Mouse (Mus musculus) C2C12 (cell line): ENCODE measurements at regions not wholly inside any gene's neighbourhood (a gene's known extent, or its start where the extent isn't known, plus 50 kb on each side); places are given as distances from the start of the nearest gene placed in this dataset.

Experiments
- H3K27me3 ChIP-seq: one replicate; pipeline ENCODE4 v1.6.1; 2011; ENCODE audit not compliant: control insufficient read depth, insufficient read depth, insufficient read length
- H3K36me3 ChIP-seq: one replicate; pipeline ENCODE4 v1.6.1; 2011; ENCODE audit not compliant: control insufficient read depth, insufficient read depth
- H3K4me3 ChIP-seq: one replicate; pipeline ENCODE4 v1.5.1; 2011; ENCODE audit warnings: mild to moderate bottlenecking, control low read depth; ENCODE audit not compliant: poor library complexity, insufficient read depth, severe bottlenecking
- H3K79me2 ChIP-seq: one replicate; pipeline ENCODE4 v1.6.1; 2011; ENCODE audit not compliant: control insufficient read depth, insufficient read depth
- H3K79me3 ChIP-seq: one replicate; pipeline ENCODE4 v1.6.1; 2011; ENCODE audit warnings: low read depth, control low read depth
- H3ac ChIP-seq: one replicate; pipeline ENCODE3; 2011; ENCODE audit warnings: low read depth; ENCODE audit not compliant: control insufficient read depth, insufficient read length
- CEBPB ChIP-seq: IDR thresholded peaks from one replicate; pipeline ENCODE4 v1.6.1; 2011; ENCODE audit warnings: low read depth, mild to moderate bottlenecking, control low read depth, moderate library complexity
- CTCF ChIP-seq: IDR thresholded peaks from one replicate; pipeline ENCODE4 v1.5.1; 2011; ENCODE audit not compliant: control insufficient read depth, insufficient read depth, insufficient read length
- FOSL1 ChIP-seq: IDR thresholded peaks from one replicate; pipeline ENCODE4 v1.8.0; 2011; ENCODE audit warnings: mild to moderate bottlenecking, low read length; ENCODE audit not compliant: poor library complexity, insufficient read depth, severe bottlenecking
- MAX ChIP-seq: IDR thresholded peaks from one replicate; pipeline ENCODE4 v1.6.1; 2011; ENCODE audit warnings: mild to moderate bottlenecking, control low read depth
- MYOD1 ChIP-seq: IDR thresholded peaks from one replicate; pipeline ENCODE4 v1.6.1; 2011; ENCODE audit warnings: low read depth; ENCODE audit not compliant: control insufficient read depth, insufficient read length
- MYOG ChIP-seq: IDR thresholded peaks from one replicate; pipeline ENCODE4 v1.6.1; 2011; ENCODE audit not compliant: control insufficient read depth, insufficient read length; ENCODE audit errors: extremely low read depth
- USF1 ChIP-seq: IDR thresholded peaks from one replicate; pipeline ENCODE4 v1.6.1; 2011; ENCODE audit warnings: low read depth, mild to moderate bottlenecking, control low read depth, moderate library complexity

GRCm38 (mm10) chr5:100992365-100992764 is 146.9 kb downstream of the Gpat3 start:
- H3ac ChIP-seq: no peak overlapping the region
- H3K79me3 ChIP-seq: no peaks in the 10 kb centered on the region
- no peaks in the 10 kb centered on the region for H3K79me2 ChIP-seq
- no peak overlapping the region for H3K4me3 ChIP-seq
- no peak for TF ChIP-seq USF1
- TF ChIP-seq MYOD1: no peak
- TF ChIP-seq CEBPB: no peak
- TF ChIP-seq FOSL1: no peak
- no peak for TF ChIP-seq MAX
- no peak for TF ChIP-seq MYOG
- no peak for TF ChIP-seq CTCF
- H3K36me3 ChIP-seq: no peaks in the 10 kb centered on the region
- no peaks in the 10 kb centered on the region for H3K27me3 ChIP-seq

GRCm38 (mm10) chr5:100991626-100992025 is 146.1 kb downstream of the Gpat3 start:
- Histone ChIP-seq H3K4me3 (no peak overlapping the region), H3K79me3 (no peaks in the 10 kb centered on the region), H3ac (no peak overlapping the region), H3K79me2 (no peaks in the 10 kb centered on the region), H3K36me3 (no peaks in the 10 kb centered on the region), H3K27me3 (no peaks in the 10 kb centered on the region)
- TF ChIP-seq MYOG: no peak
- no peak for TF ChIP-seq USF1
- TF ChIP-seq CTCF: peak; percentile 5
- no peak for TF ChIP-seq MAX
- TF ChIP-seq MYOD1: no peak
- no peak for TF ChIP-seq CEBPB

GRCm38 (mm10) chr5:100982573-100982936 is 137.0 kb downstream of the Gpat3 start:
- TF ChIP-seq USF1 (no peak), MAX (no peak), MYOG (no peak), MYOD1 (no peak), CEBPB (no peak), CTCF (no peak), FOSL1 (no peak)
- Histone ChIP-seq H3K79me3 (no peaks in the 10 kb centered on the region), H3K79me2 (no peaks in the 10 kb centered on the region), H3ac (no peak overlapping the region), H3K4me3 (no peak overlapping the region), H3K27me3 (peaks cover 3% of the 10 kb centered on the region), H3K36me3 (no peaks in the 10 kb centered on the region)

GRCm38 (mm10) chr5:100981849-100982572 is 136.5 kb downstream of the Gpat3 start:
- no peaks in the 10 kb centered on the region for H3K79me2 ChIP-seq
- TF ChIP-seq MYOD1 (no peak), USF1 (no peak), CEBPB (no peak), MYOG (no peak), CTCF (no peak), MAX (no peak), FOSL1 (no peak)
- no peaks in the 10 kb centered on the region for H3K36me3 ChIP-seq
- H3K27me3 ChIP-seq: peaks cover 3% of the 10 kb centered on the region
- no peak overlapping the region for H3K4me3 ChIP-seq
- no peaks in the 10 kb centered on the region for H3K79me3 ChIP-seq
- H3ac ChIP-seq: no peak overlapping the region

GRCm38 (mm10) chr5:100976736-100977135 is 131.2 kb downstream of the Gpat3 start:
- no peak overlapping the region for H3K4me3 ChIP-seq
- H3K79me3 ChIP-seq: no peaks in the 10 kb centered on the region
- H3K79me2 ChIP-seq: no peaks in the 10 kb centered on the region
- TF ChIP-seq USF1: no peak
- TF ChIP-seq FOSL1: no peak
- no peak for TF ChIP-seq MYOG
- no peak for TF ChIP-seq MYOD1
- TF ChIP-seq MAX: no peak
- TF ChIP-seq CEBPB: no peak
- no peak for TF ChIP-seq CTCF
- no peaks in the 10 kb centered on the region for H3K27me3 ChIP-seq
- H3K36me3 ChIP-seq: no peaks in the 10 kb centered on the region
- H3ac ChIP-seq: no peak overlapping the region

GRCm38 (mm10) chr5:100951210-100951609 is 105.7 kb downstream of the Gpat3 start:
- Histone ChIP-seq H3K27me3 (peaks cover 27% of the 10 kb centered on the region), H3K4me3 (no peak overlapping the region), H3K36me3 (no peaks in the 10 kb centered on the region), H3K79me2 (no peaks in the 10 kb centered on the region), H3ac (no peak overlapping the region), H3K79me3 (no peaks in the 10 kb centered on the region)
- TF ChIP-seq CEBPB: no peak
- no peak for TF ChIP-seq FOSL1
- no peak for TF ChIP-seq MYOG
- TF ChIP-seq USF1: no peak
- no peak for TF ChIP-seq MAX
- no peak for TF ChIP-seq MYOD1
- TF ChIP-seq CTCF: no peak
